In the genomic region with DNA sequence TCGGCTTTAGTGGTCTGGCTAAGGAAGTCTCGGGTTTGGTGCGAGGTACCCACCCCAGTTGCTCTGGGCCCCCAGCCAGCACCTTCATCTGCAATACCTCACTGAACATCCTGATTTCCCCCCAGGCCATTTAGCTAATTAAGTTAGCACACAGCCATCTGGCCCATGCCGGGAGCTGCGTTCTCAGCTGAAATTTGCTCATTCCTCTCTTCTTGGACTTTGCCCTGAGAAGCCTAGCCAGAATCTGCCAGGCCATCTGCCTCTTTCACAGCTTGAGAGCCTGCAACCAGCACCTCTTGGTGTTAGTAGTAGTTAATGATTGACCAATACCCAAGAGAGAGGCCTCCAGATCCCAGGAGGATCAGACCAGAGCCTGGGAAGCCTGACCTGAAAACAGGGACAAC, we compare ENCODE assay signal across 8 mouse cellular contexts. TPM values are rescaled to one million over a fixed set of nuclear protein-coding genes. Genes with fewer than 3 reads are reported as not detected.
DNase-seq lines count a peak whose midpoint lies in the region; ATAC-seq lines count a peak whose summit lies in the region.

No protein-coding gene starts in this region.

- no peak overlapping the region for H3K4me2 ChIP-seq in midbrain, embryonic 14.5 days (ENCODE audit: low read length)
- no peak overlapping the region for H3K4me2 ChIP-seq in midbrain, embryonic 13.5 days (replicated peaks)

- H3K27me3 ChIP-seq in midbrain, embryonic 14.5 days (ENCODE audit: control insufficient read depth, insufficient read depth, low read length): no peaks in the 10 kb centered on the region
- H3K27me3 ChIP-seq in midbrain, embryonic 13.5 days: no peaks in the 10 kb centered on the region

- 63% methylated on average over 5 of the region's 5 CpGs for WGBS in midbrain, embryonic 14.5 days
- WGBS in midbrain, embryonic 13.5 days: 73% methylated on average over 5 of the region's 5 CpGs

- DNase-seq in adrenal gland, adult 2 months: peak; percentile 56
- DNase-seq in adrenal gland, adult 18-20 months (ENCODE audit: low spot score in 2 of 2): no peak
- DNase-seq in midbrain, embryonic 14.5 days: peak; percentile 36
- peak; percentile 74 for DNase-seq in kidney, postnatal 10 days
- DNase-seq in heart, adult 11 months: no peak
- no peak for DNase-seq in left cerebral cortex, postnatal 25 days (ENCODE audit: low spot score in 2 of 2)
- DNase-seq in adipocyte (ENCODE audit: low spot score): no peak

- H3K9ac ChIP-seq in midbrain, embryonic 14.5 days (replicated peaks; ENCODE audit: low read length): no peak overlapping the region
- no peak overlapping the region for H3K9ac ChIP-seq in midbrain, embryonic 13.5 days (replicated peaks)

- no peak overlapping the region for H3K27ac ChIP-seq in midbrain, embryonic 14.5 days (replicated peaks; ENCODE audit: low read depth, low read length)
- no peak overlapping the region for H3K27ac ChIP-seq in midbrain, embryonic 13.5 days

- H3K4me3 ChIP-seq in midbrain, embryonic 14.5 days (replicated peaks; ENCODE audit: low read depth, low read length): no peak overlapping the region
- H3K4me3 ChIP-seq in midbrain, embryonic 13.5 days (replicated peaks): no peak overlapping the region

- peaks cover 98% of the 10 kb centered on the region for H3K36me3 ChIP-seq in midbrain, embryonic 14.5 days (ENCODE audit: control insufficient read depth, insufficient read depth, low read length)
- H3K36me3 ChIP-seq in midbrain, embryonic 13.5 days: peaks cover 99% of the 10 kb centered on the region

- no peak for ATAC-seq in midbrain, embryonic 14.5 days (ENCODE audit: low FRiP score, low TSS enrichment)
- ATAC-seq in midbrain, embryonic 13.5 days: no peak

- no peaks in the 10 kb centered on the region for H3K4me1 ChIP-seq in midbrain, embryonic 14.5 days (ENCODE audit: control insufficient read depth, insufficient read depth, low read length)
- H3K4me1 ChIP-seq in midbrain, embryonic 13.5 days (replicated peaks): no peaks in the 10 kb centered on the region

- no peaks in the 10 kb centered on the region for H3K9me3 ChIP-seq in midbrain, embryonic 14.5 days (ENCODE audit: control insufficient read depth, low read length)
- H3K9me3 ChIP-seq in midbrain, embryonic 13.5 days: no peaks in the 10 kb centered on the region

- intact Hi-C loops in left cerebral cortex, postnatal 25 days (cut with DNase I): no loop called here

RNA-seq across cellular contexts. Expression of a gene that starts 9.6 kb away (rescaled TPM):
- total RNA-seq in adrenal gland, adult 2 months (2021): 1,000 to 10,000 TPM; 1,249 to 2,157 TPM
- 567 and 624 TPM in 2 replicates for polyA plus RNA-seq in adrenal gland, adult 2 months (2012; rRNA removed)
- total RNA-seq in adrenal gland, adult 18-20 months (2021): 1,000 to 10,000 TPM; 1,875 to 2,782 TPM
- 161 and 219 TPM in 2 replicates for polyA plus RNA-seq in midbrain, embryonic 14.5 days (2014; fragmentation: Nextera tagmentation; extraction: Ambion mirVana)
- polyA plus RNA-seq in midbrain, embryonic 13.5 days (2015; fragmentation: Nextera tagmentation; extraction: Ambion mirVana): 272 and 273 TPM in 2 replicates
- 100 to 1,000 TPM; 114 to 124 TPM for total RNA-seq in left cerebral cortex, postnatal 25 days (2021)

RNA-seq across cellular contexts. Expression of a gene that starts 27.2 kb away (rescaled TPM):
- total RNA-seq in adrenal gland, adult 2 months (2021): 10 to 100 TPM in 1 of 2 experiments, 1 to 10 TPM in 1; 3.5 to 11.4 TPM
- polyA plus RNA-seq in adrenal gland, adult 2 months (2012; rRNA removed): 1.3 and 1.6 TPM in 2 replicates
- 10 to 100 TPM in 1 of 2 experiments, 1 to 10 TPM in 1; 8.8 to 18.8 TPM for total RNA-seq in adrenal gland, adult 18-20 months (2021)
- polyA plus RNA-seq in midbrain, embryonic 14.5 days (2014; fragmentation: Nextera tagmentation; extraction: Ambion mirVana): 1.9 and 2.5 TPM in 2 replicates
- 2.8 and 3.0 TPM in 2 replicates for polyA plus RNA-seq in midbrain, embryonic 13.5 days (2015; fragmentation: Nextera tagmentation; extraction: Ambion mirVana)
- 1 to 10 TPM in 1 of 2 experiments, under 1 TPM in 1; 0.55 to 1.3 TPM for total RNA-seq in left cerebral cortex, postnatal 25 days (2021)

RNA-seq across cellular contexts. Expression of a gene that starts 45.6 kb away (rescaled TPM):
- 10 to 100 TPM; 47.4 to 47.5 TPM for total RNA-seq in adrenal gland, adult 2 months (2021)
- 14.2 and 16.8 TPM in 2 replicates for polyA plus RNA-seq in adrenal gland, adult 2 months (2012; rRNA removed)
- 10 to 100 TPM; 51.5 to 58.3 TPM for total RNA-seq in adrenal gland, adult 18-20 months (2021)
- polyA plus RNA-seq in midbrain, embryonic 14.5 days (2014; fragmentation: Nextera tagmentation; extraction: Ambion mirVana): 17.6 and 18.8 TPM in 2 replicates
- 12.9 and 13.1 TPM in 2 replicates for polyA plus RNA-seq in midbrain, embryonic 13.5 days (2015; fragmentation: Nextera tagmentation; extraction: Ambion mirVana)
- 100 to 1,000 TPM in 1 of 2 experiments, 10 to 100 TPM in 1; 97.7 to 102 TPM for total RNA-seq in left cerebral cortex, postnatal 25 days (2021)

RNA-seq across cellular contexts. Expression of a gene that starts 56.5 kb away (rescaled TPM):
- 10 to 100 TPM; 38.3 to 55.4 TPM for total RNA-seq in adrenal gland, adult 2 months (2021)
- polyA plus RNA-seq in adrenal gland, adult 2 months (2012; rRNA removed): 29.4 and 36.5 TPM in 2 replicates
- total RNA-seq in adrenal gland, adult 18-20 months (2021): 10 to 100 TPM; 33.2 to 40.6 TPM
- 24.8 and 28.7 TPM in 2 replicates for polyA plus RNA-seq in midbrain, embryonic 14.5 days (2014; fragmentation: Nextera tagmentation; extraction: Ambion mirVana)
- 21.5 and 23.6 TPM in 2 replicates for polyA plus RNA-seq in midbrain, embryonic 13.5 days (2015; fragmentation: Nextera tagmentation; extraction: Ambion mirVana)
- total RNA-seq in left cerebral cortex, postnatal 25 days (2021): 100 to 1,000 TPM; 207 to 230 TPM

Comparison
In these comparisons a context has a peak if more than half of its experiments do, and no peak if none do; other contexts are left out.
1. DNase-seq: peak in adrenal gland, adult 2 months (single experiment), midbrain, embryonic 14.5 days (single experiment) and kidney, postnatal 10 days (single experiment); none in adrenal gland, adult 18-20 months (0 of 2), heart, adult 11 months (single experiment), left cerebral cortex, postnatal 25 days (0 of 2) and adipocyte (single experiment).
2. RNA of a gene that starts 9.6 kb away (total RNA-seq): 1,875 to 2,782 TPM in adrenal gland, adult 18-20 months and 1,249 to 2,157 TPM in adrenal gland, adult 2 months; 114 to 124 TPM in left cerebral cortex, postnatal 25 days; every median in the first group is over 10 times any median in the second.